Mouse (Mus musculus) neural tube, embryonic 13.5 days (tissue): Measurements from ENCODE around the gene Mast4. TPM values are rescaled to one million over a fixed set of nuclear protein-coding genes. Genes with fewer than 3 reads are reported as not detected.

Experiments used
- ATAC-seq: fragments of 200-750 bp; cut with Nextera tagmentation; 2 replicates; pipeline ENCODE4 v1.8.0; 2017; ENCODE audit warnings: low read depth, mild to moderate bottlenecking, moderate TSS enrichment, moderate library complexity
- H3K27ac ChIP-seq: fragments of 300-500 bp; sonication (generic); replicated peaks from 2 replicates; pipeline ENCODE4 v1.5.1; 2015; ENCODE audit warnings: moderate library complexity, mild to moderate bottlenecking, inconsistent platforms
- H3K27me3 ChIP-seq: fragments of 300-500 bp; sonication (generic); 2 replicates; pipeline ENCODE4 v1.6.1; 2015; ENCODE audit warnings: mild to moderate bottlenecking, inconsistent platforms
- H3K36me3 ChIP-seq: fragments of 300-500 bp; sonication (generic); 2 replicates; pipeline ENCODE4 v1.6.1; 2015; ENCODE audit warnings: mild to moderate bottlenecking, inconsistent platforms
- H3K4me1 ChIP-seq: fragments of 300-500 bp; sonication (generic); replicated peaks from 2 replicates; pipeline ENCODE4 v1.6.1; 2015; ENCODE audit warnings: inconsistent platforms
- H3K4me2 ChIP-seq: fragments of 300-500 bp; sonication (generic); 2 replicates; pipeline ENCODE4 v1.6.1; 2015; ENCODE audit warnings: inconsistent platforms, mild to moderate bottlenecking, moderate library complexity
- H3K4me3 ChIP-seq: fragments of 300-500 bp; sonication (generic); 2 replicates; pipeline ENCODE4 v1.5.1; 2015; ENCODE audit warnings: mild to moderate bottlenecking, inconsistent platforms
- H3K9ac ChIP-seq: fragments of 300-500 bp; sonication (generic); 2 replicates; pipeline ENCODE4 v1.6.1; 2015; ENCODE audit warnings: moderate library complexity, mild to moderate bottlenecking, inconsistent platforms
- H3K9me3 ChIP-seq: fragments of 300-500 bp; sonication (generic); 2 replicates; pipeline ENCODE4 v1.6.1; 2016; ENCODE audit warnings: inconsistent platforms
- WGBS: fragments of 180-500 bp; shearing (Covaris S2); methylation state at CpG from one replicate; pipeline ENCODE4 v1.1.7; 2015; 5-methylcytosine and 5-hydroxymethylcytosine counted together
- polyA plus RNA-seq: library from polyadenylated mRNA; unstranded; fragments of >200 nt; fragmentation: Nextera tagmentation; extraction: Ambion mirVana; gene quantifications from 2 replicates; pipeline ENCODE4 v1.2.1, GENCODE M21; 2015

Mast4 gene
- polyA plus RNA-seq, 1 experiment from 2014 or later = 19.5 TPM

GRCm38 (mm10) chr13:102753714-102754556 is 580.4 kb downstream of the Mast4 start:
- Histone ChIP-seq H3K27ac (no peak overlapping the region), H3K9me3 (no peaks in the 10 kb centered on the region), H3K4me3 (no peak overlapping the region), H3K27me3 (no peaks in the 10 kb centered on the region), H3K36me3 (peaks cover 23% of the 10 kb centered on the region), H3K9ac (no peak overlapping the region), H3K4me2 (no peak overlapping the region), H3K4me1 (0 out of 2 replicates have a peak, but pooled peaks cover 4% of the 10 kb centered on the region)
- 83% methylated on average over 19 of the region's 19 CpGs for WGBS
- ATAC-seq = no peak

GRCm38 (mm10) chr13:102749891-102750290 is 584.4 kb downstream of the Mast4 start:
- 68% methylated on average over 10 of the region's 10 CpGs for WGBS

GRCm38 (mm10) chr13:102749194-102749593 is 585.1 kb downstream of the Mast4 start:
- no peak overlapping the region for H3K4me2 ChIP-seq
- 0 out of 2 replicates have a peak, but pooled peaks cover 4% of the 10 kb centered on the region for H3K4me1 ChIP-seq
- H3K9ac ChIP-seq = no peak overlapping the region
- H3K36me3 ChIP-seq = peaks cover 8% of the 10 kb centered on the region; the same call in 1 of the 2 replicates
- no peaks in the 10 kb centered on the region for H3K27me3 ChIP-seq
- H3K9me3 ChIP-seq = no peaks in the 10 kb centered on the region
- no peak for ATAC-seq
- WGBS = 51% methylated on average over 6 of the region's 6 CpGs
- no peak overlapping the region for H3K4me3 ChIP-seq
- H3K27ac ChIP-seq = no peak overlapping the region

More at GRCm38 (mm10) chr13:102749891-102750290, 584.4 kb downstream of the Mast4 start:
- Histone ChIP-seq H3K4me3 (no peak overlapping the region), H3K9me3 (no peaks in the 10 kb centered on the region), H3K27ac (no peak overlapping the region), H3K27me3 (no peaks in the 10 kb centered on the region), H3K4me2 (no peak overlapping the region), H3K4me1 (0 out of 2 replicates have a peak, but pooled peaks cover 4% of the 10 kb centered on the region), H3K9ac (no peak overlapping the region), H3K36me3 (peaks cover 8% of the 10 kb centered on the region; the same call in 1 of the 2 replicates)
- no peak for ATAC-seq

GRCm38 (mm10) chr13:102746803-102747561 is 587.3 kb downstream of the Mast4 start:
- ATAC-seq = no peak
- WGBS = 89% methylated on average over 17 of the region's 17 CpGs
- no peaks in the 10 kb centered on the region for H3K9me3 ChIP-seq

GRCm38 (mm10) chr13:102745626-102746342 is 588.5 kb downstream of the Mast4 start:
- Histone ChIP-seq H3K4me2 (no peak overlapping the region), H3K27me3 (no peaks in the 10 kb centered on the region), H3K4me1 (peaks cover 7% of the 10 kb centered on the region; the same call in 1 of the 2 replicates), H3K27ac (no peak overlapping the region), H3K36me3 (peaks cover 4% of the 10 kb centered on the region), H3K4me3 (no peak overlapping the region), H3K9me3 (no peaks in the 10 kb centered on the region), H3K9ac (no peak overlapping the region)
- WGBS = 88% methylated on average over 9 of the region's 9 CpGs
- ATAC-seq = no peak

More at GRCm38 (mm10) chr13:102746803-102747561, 587.3 kb downstream of the Mast4 start:
- Histone ChIP-seq H3K36me3 (peaks cover 5% of the 10 kb centered on the region; the same call in 1 of the 2 replicates), H3K4me2 (no peak overlapping the region), H3K27me3 (no peaks in the 10 kb centered on the region), H3K27ac (no peak overlapping the region), H3K4me1 (peaks cover 7% of the 10 kb centered on the region; the same call in 1 of the 2 replicates), H3K9ac (no peak overlapping the region), H3K4me3 (no peak overlapping the region)

GRCm38 (mm10) chr13:102745270-102745600 is 589.1 kb downstream of the Mast4 start:
- no peak for ATAC-seq
- Histone ChIP-seq H3K27me3 (no peaks in the 10 kb centered on the region), H3K4me1 (peaks cover 7% of the 10 kb centered on the region; the same call in 1 of the 2 replicates), H3K36me3 (peaks cover 4% of the 10 kb centered on the region), H3K27ac (no peak overlapping the region), H3K4me2 (no peak overlapping the region), H3K9me3 (no peaks in the 10 kb centered on the region), H3K4me3 (no peak overlapping the region), H3K9ac (no peak overlapping the region)
- 94% methylated on average over 3 of the region's 3 CpGs for WGBS

- H3K9me3 ChIP-seq = no peaks in the 10 kb centered on the region
- H3K27ac ChIP-seq = no peak overlapping the region
- ATAC-seq = no peak
- 63% methylated on average over 9 of the region's 9 CpGs for WGBS
- H3K36me3 ChIP-seq = peaks cover 4% of the 10 kb centered on the region; the same call in 1 of the 2 replicates
- H3K27me3 ChIP-seq = no peaks in the 10 kb centered on the region
- no peak overlapping the region for H3K9ac ChIP-seq
- peaks cover 7% of the 10 kb centered on the region; the same call in 1 of the 2 replicates for H3K4me1 ChIP-seq
- H3K4me3 ChIP-seq = no peak overlapping the region
- H3K4me2 ChIP-seq = no peak overlapping the region
These were observed 589.6 kb downstream of the Mast4 start for GRCm38 (mm10) chr13:102744481-102745269.

GRCm38 (mm10) chr13:102739720-102740535 is 594.4 kb downstream of the Mast4 start:
- Histone ChIP-seq H3K27me3 (no peaks in the 10 kb centered on the region), H3K9me3 (no peaks in the 10 kb centered on the region), H3K27ac (no peak overlapping the region), H3K9ac (no peak overlapping the region), H3K4me1 (peaks cover 3% of the 10 kb centered on the region; the same call in 1 of the 2 replicates), H3K36me3 (peaks cover 41% of the 10 kb centered on the region), H3K4me3 (no peak overlapping the region), H3K4me2 (no peak overlapping the region)
- no peak for ATAC-seq
- 91% methylated on average over 13 of the region's 13 CpGs for WGBS

- Histone ChIP-seq H3K36me3 (peaks cover 46% of the 10 kb centered on the region), H3K9me3 (no peaks in the 10 kb centered on the region), H3K27ac (no peak overlapping the region), H3K4me1 (peaks cover 5% of the 10 kb centered on the region), H3K9ac (no peak overlapping the region), H3K4me2 (no peak overlapping the region), H3K4me3 (no peak overlapping the region), H3K27me3 (no peaks in the 10 kb centered on the region)
- ATAC-seq = no peak
- WGBS = 90% methylated on average over 7 of the region's 7 CpGs
These were observed 596.5 kb downstream of the Mast4 start for GRCm38 (mm10) chr13:102737811-102738210.

- Histone ChIP-seq H3K36me3 (peaks cover 29% of the 10 kb centered on the region), H3K27ac (peak overlapping the region; percentile 33; the same call in 1 of the 2 replicates), H3K9ac (no peak overlapping the region), H3K27me3 (no peaks in the 10 kb centered on the region), H3K4me1 (peaks cover 8% of the 10 kb centered on the region), H3K4me2 (no peak overlapping the region), H3K9me3 (no peaks in the 10 kb centered on the region), H3K4me3 (no peak overlapping the region)
- ATAC-seq = peak; percentile 73
- 19% methylated on average over 2 of the region's 2 CpGs for whole genome bisulfite sequencing
These were observed 601.2 kb downstream of the Mast4 start for GRCm38 (mm10) chr13:102733063-102733462.
